Mouse (Mus musculus): Measurements from ENCODE around the gene Terb1.

GRCm38 (mm10) chr8:104467463-104467862 lies 42.2 kb downstream of the Terb1 start:
- TF ChIP-seq CTCF (IDR thresholded peaks at IDR 0.05; ENCODE audit: low read depth), result no peak
- no peak for TF ChIP-seq EP300 (optimal IDR thresholded peaks at IDR 0.05)

Measured in stomach, postnatal 0 days (tissue).